Mouse (Mus musculus) ES-E14 (cell line): ENCODE results near the gene Slc26a1. TPM values are rescaled to one million over a fixed set of nuclear protein-coding genes. Genes with fewer than 3 reads are reported as not detected.

ENCODE experiments used
- DNase-seq: peaks from one replicate; pipeline ENCODE4 v3.0.0-alpha.2; 2013; ENCODE audit warnings: low read depth, low spot score
- H3K27ac ChIP-seq: 2 replicates; pipeline ENCODE4 v1.5.1; 2012; ENCODE audit warnings: low read depth, mild to moderate bottlenecking, low read length, moderate library complexity, mixed read lengths; ENCODE audit not compliant: poor library complexity, insufficient read depth, severe bottlenecking
- H3K36me3 ChIP-seq: 2 replicates; pipeline ENCODE4 v1.6.1; 2012; ENCODE audit warnings: mild to moderate bottlenecking, low read length, moderate library complexity, mixed read lengths; ENCODE audit not compliant: control insufficient read depth, poor library complexity, insufficient read depth, severe bottlenecking
- H3K4me1 ChIP-seq, 2 experiments: fragments of 150-350 bp in 1 of 2; sonication (generic) in 1 of 2; 2 replicates each; pipeline ENCODE4 v1.6.1; 2012; ENCODE audit warnings: low read length in 2 of 2, mild to moderate bottlenecking in 1 of 2, mixed read lengths in 1 of 2; ENCODE audit not compliant: control insufficient read depth in 2 of 2, insufficient read depth in 2 of 2, poor library complexity in 1 of 2
- H3K4me3 ChIP-seq, 2 experiments: fragments of 150-350 bp in 1 of 2; sonication (generic) in 1 of 2; 2 replicates each; pipeline ENCODE4 v1.5.1; 2012; ENCODE audit warnings: low read length in 2 of 2, low read depth in 1 of 2, mild to moderate bottlenecking in 1 of 2, mixed read lengths in 1 of 2; ENCODE audit not compliant: insufficient read depth in 1 of 2, poor library complexity in 1 of 2, severe bottlenecking in 1 of 2
- H3K9ac ChIP-seq: 2 replicates; pipeline ENCODE4 v1.6.1; 2012; ENCODE audit warnings: low read depth, mild to moderate bottlenecking, low read length, mixed read lengths; ENCODE audit not compliant: poor library complexity, insufficient read depth, severe bottlenecking
- H3K9me3 ChIP-seq: fragments of 150-350 bp; sonication (generic); 2 replicates; pipeline ENCODE4 v1.6.1; 2012; ENCODE audit warnings: low read depth, mild to moderate bottlenecking, low read length; ENCODE audit not compliant: control insufficient read depth, insufficient read depth
- CHD2 ChIP-seq: IDR thresholded peaks from 2 replicates; pipeline ENCODE4 v1.6.1; 2014; ENCODE audit warnings: mild to moderate bottlenecking, low read depth, low read length, inconsistent platforms
- HCFC1 ChIP-seq: IDR thresholded peaks from 2 replicates; pipeline ENCODE4 v1.6.1; 2012; ENCODE audit warnings: low read length, inconsistent platforms, borderline replicate concordance; ENCODE audit not compliant: insufficient read depth
- MAFK ChIP-seq: IDR thresholded peaks from 2 replicates; pipeline ENCODE4 v1.6.1; 2014; ENCODE audit warnings: mild to moderate bottlenecking, low read depth, low read length, inconsistent platforms; ENCODE audit not compliant: insufficient read depth
- ZC3H11A ChIP-seq: IDR thresholded peaks from 2 replicates; pipeline ENCODE4 v1.6.1; 2012; ENCODE audit warnings: low read depth, mild to moderate bottlenecking, inconsistent platforms, low read length, borderline replicate concordance
- ZNF384 ChIP-seq: IDR thresholded peaks from 2 replicates; pipeline ENCODE4 v1.6.1; 2012; ENCODE audit warnings: low read depth, low read length, inconsistent platforms
- in situ Hi-C, 2 experiments: fragments of 600-800 bp; cut with MboI; formaldehyde crosslinking; loops; one replicate each; pipeline ENCODE4 v1.15.1; 2025; ENCODE audit warnings: low sequenced_read_pairs in 2 of 2, inconsistent platforms in 1 of 2; ENCODE audit not compliant: unreplicated experiment in 2 of 2
- total RNA-seq: library from RNA; depleted of rRNA; stranded (reverse); fragments of 300-350 nt; gene quantifications from 2 replicates; pipeline ENCODE4 v1.2.3, GENCODE M21; 2012

Gene Slc26a1
- total RNA-seq, 1 experiment: 0.27 TPM

DNA sequence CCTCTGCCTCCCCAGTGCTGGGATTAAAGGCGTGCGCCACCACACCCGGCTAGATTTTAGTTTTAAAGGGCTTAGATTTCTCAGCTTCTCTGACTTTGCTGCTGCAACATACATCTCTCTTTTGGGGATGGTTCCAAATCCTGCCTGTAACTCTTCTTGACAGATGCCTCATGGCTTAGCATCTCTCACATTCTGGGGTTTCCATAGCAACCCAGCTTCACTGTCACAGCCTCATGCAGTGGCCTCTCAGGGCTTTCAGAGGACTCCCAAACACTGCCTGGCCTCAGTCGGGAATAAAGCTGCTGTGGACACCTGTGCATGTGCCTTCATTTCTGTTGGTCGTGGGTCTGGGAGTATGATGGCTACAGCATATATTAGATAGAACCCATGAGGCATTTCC lies 13.7 kb upstream of the Slc26a1 start:
- DNase-seq: no peak
- Histone ChIP-seq H3K27ac (no peak overlapping the region), H3K4me1 (peaks cover 0 to 2% of the 10 kb centered on the region in 2 experiments; a peak in 1 of 4 replicates), H3K36me3 (no peaks in the 10 kb centered on the region), H3K9me3 (no peaks in the 10 kb centered on the region), H3K4me3 (no peak overlapping the region), H3K9ac (no peak overlapping the region)
- TF ChIP-seq HCFC1 (no peak), ZNF384 (no peak)
- in situ Hi-C loops: no loop called here

DNA sequence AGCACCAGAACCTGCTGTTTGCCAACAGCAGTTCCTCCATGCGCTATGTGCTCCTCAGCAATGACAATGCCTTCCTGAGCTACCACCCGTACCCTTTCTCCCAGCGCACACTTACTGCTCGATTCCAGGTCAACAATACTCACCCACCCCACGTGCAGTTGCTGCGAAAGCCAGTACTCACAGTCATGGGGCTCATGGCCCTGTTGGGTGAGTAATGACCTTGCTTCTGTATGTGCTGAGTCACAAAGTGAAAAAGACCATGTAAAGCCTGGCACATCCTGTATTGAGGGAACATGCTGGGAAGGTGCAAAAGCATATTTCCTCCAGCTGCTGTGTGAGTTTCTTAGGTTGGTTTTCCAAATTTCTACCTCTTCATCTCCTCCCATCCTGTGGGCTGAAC lies 5.5 kb upstream of the Slc26a1 start:
- H3K9ac ChIP-seq: no peak overlapping the region
- no peak overlapping the region for H3K4me3 ChIP-seq
- no peak for TF ChIP-seq ZNF384
- no peak for TF ChIP-seq HCFC1
- no peak for TF ChIP-seq ZC3H11A
- no peak for TF ChIP-seq CHD2
- no peak for TF ChIP-seq MAFK
- in situ Hi-C loops: no loop called here
- H3K4me1 ChIP-seq: peaks cover 0 to 12% of the 10 kb centered on the region in 2 experiments; a peak in 2 of 4 replicates
- no peak for DNase-seq
- no peaks in the 10 kb centered on the region for H3K9me3 ChIP-seq
- no peak overlapping the region for H3K27ac ChIP-seq
- no peaks in the 10 kb centered on the region for H3K36me3 ChIP-seq

DNA sequence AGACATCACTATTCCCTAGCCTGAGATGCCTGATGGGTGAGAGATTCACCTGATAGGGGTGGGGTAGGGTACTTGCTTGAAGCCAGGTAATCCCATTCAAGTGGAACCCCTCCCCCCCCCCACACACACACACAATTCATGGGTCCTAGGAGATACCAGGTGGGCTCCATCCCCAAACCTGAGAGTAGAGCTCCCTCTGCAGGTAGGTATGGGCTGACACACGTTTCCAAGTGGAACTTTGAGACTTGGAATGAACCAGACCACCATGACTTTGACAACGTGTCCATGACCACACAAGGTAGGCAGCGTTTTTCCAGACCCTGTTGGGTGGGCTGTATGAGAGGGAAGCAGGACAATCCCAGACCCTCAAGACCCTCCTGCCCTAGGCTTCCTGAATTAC lies 4.5 kb upstream of the Slc26a1 start:
- H3K36me3 ChIP-seq: no peaks in the 10 kb centered on the region
- peaks cover 0 to 12% of the 10 kb centered on the region in 2 experiments; a peak in 2 of 4 replicates for H3K4me1 ChIP-seq
- no peaks in the 10 kb centered on the region for H3K9me3 ChIP-seq
- no peak overlapping the region for H3K9ac ChIP-seq
- TF ChIP-seq ZC3H11A (no peak), HCFC1 (no peak), MAFK (no peak), ZNF384 (no peak), CHD2 (no peak)
- no peak overlapping the region for H3K27ac ChIP-seq
- in situ Hi-C loops: no loop called here
- no peak for DNase-seq
- no peak overlapping the region for H3K4me3 ChIP-seq

DNA sequence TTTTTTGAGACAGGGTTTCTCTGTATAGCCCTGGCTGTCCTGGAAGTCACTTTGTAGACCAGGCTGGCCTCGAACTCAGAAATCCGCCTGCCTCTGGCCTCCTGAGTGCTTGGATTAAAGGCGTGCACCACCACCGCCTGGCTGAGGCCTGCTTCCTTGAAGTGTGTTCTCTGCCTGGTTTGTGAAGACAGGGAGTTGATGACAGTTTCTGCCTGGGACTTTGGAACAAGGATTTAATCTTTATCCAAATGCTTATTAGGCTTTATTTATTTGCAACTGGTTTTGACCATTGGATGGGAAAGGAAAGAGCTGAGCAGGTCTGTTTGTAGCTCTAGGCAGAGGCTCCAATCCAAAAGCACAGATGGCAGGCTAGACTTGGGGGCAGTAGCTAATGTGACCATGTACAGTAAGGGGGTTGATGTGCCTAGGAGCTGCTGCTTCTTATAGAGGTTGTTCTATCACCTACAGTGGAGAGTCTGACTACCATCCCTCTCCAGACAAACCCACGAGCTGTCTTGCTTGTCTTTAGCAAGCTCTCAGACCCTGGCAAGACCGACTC lies 3.0 kb upstream of the Slc26a1 start:
- Histone ChIP-seq H3K9me3 (no peaks in the 10 kb centered on the region), H3K27ac (no peak overlapping the region), H3K36me3 (no peaks in the 10 kb centered on the region), H3K4me1 (peaks cover 0 to 12% of the 10 kb centered on the region in 2 experiments; a peak in 2 of 4 replicates), H3K9ac (no peak overlapping the region), H3K4me3 (no peak overlapping the region)
- in situ Hi-C loops: no loop called here
- TF ChIP-seq ZNF384 (no peak), HCFC1 (no peak), ZC3H11A (no peak), MAFK (no peak), CHD2 (no peak)
- no peak for DNase-seq
